Mouse (Mus musculus) midbrain, embryonic 11.5 days (tissue): ENCODE measurements at regions not wholly inside any gene's neighbourhood (a gene's known extent, or its start where the extent isn't known, plus 50 kb on each side); places are given as distances from the start of the nearest gene placed in this dataset.

Experiments used
- ATAC-seq: fragments of 200-750 bp; cut with Nextera tagmentation; 2 replicates; pipeline ENCODE4 v1.8.0; 2017; ENCODE audit warnings: moderate TSS enrichment, moderate library complexity; ENCODE audit not compliant: low FRiP score
- DNase-seq: peaks from one replicate; pipeline ENCODE4 v3.0.0; 2015; ENCODE audit warnings: low spot score; ENCODE audit errors: missing footprints
- H3K27ac ChIP-seq: fragments of 300-500 bp; sonication (generic); 2 replicates; pipeline ENCODE4 v1.5.1; 2014; ENCODE audit warnings: low read depth, low read length
- H3K27me3 ChIP-seq: fragments of 300-500 bp; sonication (generic); 2 replicates; pipeline ENCODE4 v1.6.1; 2014; ENCODE audit warnings: mild to moderate bottlenecking, low read length, moderate library complexity, mixed read lengths; ENCODE audit not compliant: control insufficient read depth, insufficient read depth
- H3K36me3 ChIP-seq: fragments of 300-500 bp; sonication (generic); 2 replicates; pipeline ENCODE4 v1.6.1; 2014; ENCODE audit warnings: mild to moderate bottlenecking, low read length, moderate library complexity, mixed read lengths; ENCODE audit not compliant: control insufficient read depth, insufficient read depth
- H3K4me1 ChIP-seq: fragments of 300-500 bp; sonication (generic); 2 replicates; pipeline ENCODE4 v1.6.1; 2014; ENCODE audit warnings: low read length; ENCODE audit not compliant: control insufficient read depth, insufficient read depth
- H3K4me2 ChIP-seq: fragments of 300-500 bp; sonication (generic); 2 replicates; pipeline ENCODE4 v1.6.1; 2014; ENCODE audit warnings: mild to moderate bottlenecking, moderate library complexity
- H3K4me3 ChIP-seq: fragments of 300-500 bp; sonication (generic); 2 replicates; pipeline ENCODE4 v1.5.1; 2014; ENCODE audit warnings: low read depth, low read length
- H3K9ac ChIP-seq: fragments of 300-500 bp; sonication (generic); 2 replicates; pipeline ENCODE4 v1.6.1; 2014; ENCODE audit warnings: low read length
- H3K9me3 ChIP-seq: fragments of 300-500 bp; sonication (generic); 2 replicates; pipeline ENCODE4 v1.6.1; 2016; ENCODE audit warnings: low read length; ENCODE audit not compliant: control insufficient read depth
- WGBS: fragments of 180-500 bp; shearing (Covaris S2); extraction: QIAGEN DNeasy Blood & Tissue Kit; methylation state at CpG from one replicate; pipeline ENCODE4 v1.1.7; 2014; 5-methylcytosine and 5-hydroxymethylcytosine counted together

GRCm38 (mm10) chr13:60522719-60523450 lies 78.9 kb upstream of the Dapk1 start:
- Histone ChIP-seq H3K36me3 (no peaks in the 10 kb centered on the region), H3K27ac (no peak overlapping the region), H3K9me3 (no peaks in the 10 kb centered on the region), H3K27me3 (no peaks in the 10 kb centered on the region), H3K4me1 (no peaks in the 10 kb centered on the region), H3K4me2 (no peak overlapping the region), H3K4me3 (no peak overlapping the region), H3K9ac (no peak overlapping the region)
- DNase-seq (no peak), ATAC-seq (no peak)
- WGBS = 83% methylated on average over 8 of the region's 8 CpGs

GRCm38 (mm10) chr13:60527806-60528205 lies 73.9 kb upstream of the Dapk1 start:
- Histone ChIP-seq H3K4me3 (no peak overlapping the region), H3K4me1 (0 out of 2 replicates have a peak, but pooled peaks cover 2% of the 10 kb centered on the region), H3K27me3 (no peaks in the 10 kb centered on the region), H3K36me3 (no peaks in the 10 kb centered on the region), H3K9me3 (no peaks in the 10 kb centered on the region), H3K4me2 (no peak overlapping the region), H3K27ac (no peak overlapping the region), H3K9ac (no peak overlapping the region)
- 83% methylated on average over 2 of the region's 2 CpGs for WGBS
- no peak for ATAC-seq
- no peak for DNase-seq

- 81% methylated on average over 1 of the region's 1 CpGs for WGBS
- H3K27me3 ChIP-seq = no peaks in the 10 kb centered on the region
- no peaks in the 10 kb centered on the region for H3K36me3 ChIP-seq
- no peak overlapping the region for H3K27ac ChIP-seq
- no peak overlapping the region for H3K4me3 ChIP-seq
- no peaks in the 10 kb centered on the region for H3K9me3 ChIP-seq
- ATAC-seq (no peak), DNase-seq (no peak)
- H3K9ac ChIP-seq = no peak overlapping the region
- H3K4me1 ChIP-seq = 0 out of 2 replicates have a peak, but pooled peaks cover 2% of the 10 kb centered on the region
- no peak overlapping the region for H3K4me2 ChIP-seq
These were observed 72.9 kb upstream of the Dapk1 start for GRCm38 (mm10) chr13:60528819-60529218.

GRCm38 (mm10) chr13:60529381-60530069 lies 72.2 kb upstream of the Dapk1 start:
- no peak for DNase-seq
- Histone ChIP-seq H3K4me2 (no peak overlapping the region), H3K4me3 (no peak overlapping the region), H3K9me3 (no peaks in the 10 kb centered on the region), H3K4me1 (peaks cover 4% of the 10 kb centered on the region; the same call in 1 of the 2 replicates), H3K27me3 (no peaks in the 10 kb centered on the region), H3K36me3 (no peaks in the 10 kb centered on the region), H3K27ac (no peak overlapping the region), H3K9ac (no peak overlapping the region)
- 19% methylated on average over 6 of the region's 6 CpGs for WGBS
- ATAC-seq = peak; percentile 74

GRCm38 (mm10) chr13:60533871-60534427 lies 67.8 kb upstream of the Dapk1 start:
- H3K27ac ChIP-seq = no peak overlapping the region
- WGBS = 88% methylated on average over 8 of the region's 8 CpGs
- H3K9me3 ChIP-seq = no peaks in the 10 kb centered on the region
- no peak for DNase-seq
- no peaks in the 10 kb centered on the region for H3K36me3 ChIP-seq
- H3K4me3 ChIP-seq = no peak overlapping the region
- H3K9ac ChIP-seq = no peak overlapping the region
- peaks cover 2% of the 10 kb centered on the region for H3K4me1 ChIP-seq
- no peak for ATAC-seq
- H3K4me2 ChIP-seq = no peak overlapping the region
- H3K27me3 ChIP-seq = no peaks in the 10 kb centered on the region

- Histone ChIP-seq H3K36me3 (no peaks in the 10 kb centered on the region), H3K4me1 (peaks cover 2% of the 10 kb centered on the region), H3K9ac (no peak overlapping the region), H3K4me3 (no peak overlapping the region), H3K4me2 (no peak overlapping the region), H3K27ac (no peak overlapping the region), H3K27me3 (no peaks in the 10 kb centered on the region), H3K9me3 (no peaks in the 10 kb centered on the region)
- DNase-seq = no peak
- ATAC-seq = no peak
- WGBS = 35% methylated on average over 3 of the region's 3 CpGs
These were observed 67.2 kb upstream of the Dapk1 start for GRCm38 (mm10) chr13:60534501-60534900.

- Histone ChIP-seq H3K9me3 (no peaks in the 10 kb centered on the region), H3K27me3 (no peaks in the 10 kb centered on the region), H3K9ac (no peak overlapping the region), H3K27ac (no peak overlapping the region), H3K4me1 (peaks cover 2% of the 10 kb centered on the region), H3K36me3 (no peaks in the 10 kb centered on the region), H3K4me2 (no peak overlapping the region), H3K4me3 (no peak overlapping the region)
- WGBS = 56% methylated on average over 7 of the region's 7 CpGs
- DNase-seq = no peak
- no peak for ATAC-seq
These were observed 66.7 kb upstream of the Dapk1 start for GRCm38 (mm10) chr13:60535045-60535444.

- Histone ChIP-seq H3K27ac (no peak overlapping the region), H3K4me3 (no peak overlapping the region), H3K4me1 (peaks cover 2% of the 10 kb centered on the region), H3K27me3 (no peaks in the 10 kb centered on the region), H3K36me3 (no peaks in the 10 kb centered on the region), H3K9ac (no peak overlapping the region), H3K4me2 (no peak overlapping the region), H3K9me3 (no peaks in the 10 kb centered on the region)
- WGBS = 93% methylated on average over 5 of the region's 5 CpGs
- ATAC-seq (no peak), DNase-seq (no peak)
These were observed 65.0 kb upstream of the Dapk1 start for GRCm38 (mm10) chr13:60536725-60537124.

GRCm38 (mm10) chr13:60538110-60538509 lies 63.6 kb upstream of the Dapk1 start:
- no peaks in the 10 kb centered on the region for H3K36me3 ChIP-seq
- H3K4me3 ChIP-seq = no peak overlapping the region
- WGBS = 40% methylated on average over 8 of the region's 8 CpGs
- no peaks in the 10 kb centered on the region for H3K27me3 ChIP-seq
- no peak overlapping the region for H3K4me2 ChIP-seq
- peaks cover 2% of the 10 kb centered on the region for H3K4me1 ChIP-seq
- no peak overlapping the region for H3K27ac ChIP-seq
- no peak overlapping the region for H3K9ac ChIP-seq
- no peaks in the 10 kb centered on the region for H3K9me3 ChIP-seq
- ATAC-seq = no peak
- DNase-seq = no peak
